Mouse (Mus musculus) intestine, postnatal 0 days (tissue): ENCODE measurements at regions not wholly inside any gene's neighbourhood (a gene's known extent, or its start where the extent isn't known, plus 50 kb on each side); places are given as distances from the start of the nearest gene placed in this dataset.

ENCODE experiments used
- ATAC-seq: fragments of 200-750 bp; cut with Nextera tagmentation; 2 replicates; pipeline ENCODE4 v1.8.0; 2017; ENCODE audit warnings: mild to moderate bottlenecking, moderate TSS enrichment, moderate library complexity
- H3K27ac ChIP-seq: fragments of 300-500 bp; sonication (generic); 2 replicates; pipeline ENCODE4 v1.5.1; 2014; ENCODE audit warnings: mild to moderate bottlenecking, low read depth, low read length, moderate library complexity
- H3K27me3 ChIP-seq: fragments of 300-500 bp; sonication (generic); replicated peaks from 2 replicates; pipeline ENCODE4 v1.6.1; 2014; ENCODE audit warnings: low read length, mixed read lengths; ENCODE audit not compliant: control insufficient read depth, insufficient read depth
- H3K36me3 ChIP-seq: fragments of 300-500 bp; sonication (generic); 2 replicates; pipeline ENCODE4 v1.6.1; 2014; ENCODE audit warnings: mild to moderate bottlenecking, moderate library complexity; ENCODE audit not compliant: control insufficient read depth, insufficient read depth
- H3K4me1 ChIP-seq: fragments of 300-500 bp; sonication (generic); replicated peaks from 2 replicates; pipeline ENCODE4 v1.6.1; 2014; ENCODE audit warnings: antibody characterized with exemption, low read length, mixed read lengths; ENCODE audit not compliant: control insufficient read depth, insufficient read depth
- H3K4me2 ChIP-seq: fragments of 300-500 bp; sonication (generic); replicated peaks from 2 replicates; pipeline ENCODE4 v1.6.1; 2014; ENCODE audit warnings: low read depth, mild to moderate bottlenecking, moderate library complexity
- H3K4me3 ChIP-seq: fragments of 300-500 bp; sonication (generic); 2 replicates; pipeline ENCODE4 v1.5.1; 2014; ENCODE audit warnings: low read depth, low read length
- H3K9ac ChIP-seq: fragments of 300-500 bp; sonication (generic); 2 replicates; pipeline ENCODE4 v1.6.1; 2014; ENCODE audit warnings: mild to moderate bottlenecking, low read depth, low read length
- H3K9me3 ChIP-seq: fragments of 300-500 bp; sonication (generic); 2 replicates; pipeline ENCODE4 v1.6.1; 2016; ENCODE audit warnings: mixed run types; ENCODE audit not compliant: control insufficient read depth
- CTCF ChIP-seq: sonication (generic); IDR thresholded peaks from 2 replicates; pipeline ENCODE4 v1.5.1; 2016; ENCODE audit warnings: low read depth, mild to moderate bottlenecking, control low read depth, antibody characterized with exemption, moderate library complexity
- WGBS: fragments of 180-500 bp; shearing (Covaris S2); extraction: QIAGEN DNeasy Blood & Tissue Kit; methylation state at CpG from one replicate; pipeline ENCODE4 v1.1.7; 2014; 5-methylcytosine and 5-hydroxymethylcytosine counted together

- ATAC-seq, result no peak
- no peaks in the 10 kb centered on the region for H3K9me3 ChIP-seq
- H3K27ac ChIP-seq, result peak overlapping the region; percentile 72; the same call in 1 of the 2 replicates
- H3K9ac ChIP-seq, result no peak overlapping the region
- no peak overlapping the region for H3K4me3 ChIP-seq
- no peaks in the 10 kb centered on the region for H3K4me1 ChIP-seq
- no peak overlapping the region for H3K4me2 ChIP-seq
- H3K36me3 ChIP-seq, result no peaks in the 10 kb centered on the region
- 72% methylated on average over 8 of the region's 8 CpGs for WGBS
- no peaks in the 10 kb centered on the region for H3K27me3 ChIP-seq
- no peak for TF ChIP-seq CTCF
Observed at GRCm38 (mm10) chr6:140279736-140280370, 144.0 kb upstream of the Plekha5 start.

GRCm38 (mm10) chr6:140278750-140279149 is 145.1 kb upstream of the Plekha5 start:
- WGBS, result 18% methylated on average over 5 of the region's 5 CpGs
- no peak overlapping the region for H3K4me2 ChIP-seq
- no peaks in the 10 kb centered on the region for H3K9me3 ChIP-seq
- H3K4me1 ChIP-seq, result no peaks in the 10 kb centered on the region
- H3K27ac ChIP-seq, result peak overlapping the region; percentile 9; the same call in 1 of the 2 replicates
- no peak for TF ChIP-seq CTCF
- H3K27me3 ChIP-seq, result no peaks in the 10 kb centered on the region
- H3K4me3 ChIP-seq, result no peak overlapping the region
- no peaks in the 10 kb centered on the region for H3K36me3 ChIP-seq
- H3K9ac ChIP-seq, result no peak overlapping the region
- no peak for ATAC-seq

- no peak for TF ChIP-seq CTCF
- no peaks in the 10 kb centered on the region for H3K9me3 ChIP-seq
- H3K9ac ChIP-seq, result no peak overlapping the region
- no peaks in the 10 kb centered on the region for H3K27me3 ChIP-seq
- no peaks in the 10 kb centered on the region for H3K4me1 ChIP-seq
- 89% methylated on average over 6 of the region's 6 CpGs for WGBS
- H3K4me3 ChIP-seq, result no peak overlapping the region
- H3K36me3 ChIP-seq, result no peaks in the 10 kb centered on the region
- no peak overlapping the region for H3K4me2 ChIP-seq
- H3K27ac ChIP-seq, result no peak overlapping the region
- no peak for ATAC-seq
Observed at GRCm38 (mm10) chr6:140270592-140270991, 153.3 kb upstream of the Plekha5 start.

GRCm38 (mm10) chr6:140268315-140269070 is 155.4 kb upstream of the Plekha5 start:
- WGBS, result 53% methylated on average over 11 of the region's 11 CpGs
- H3K4me3 ChIP-seq, result no peak overlapping the region
- no peaks in the 10 kb centered on the region for H3K36me3 ChIP-seq
- no peaks in the 10 kb centered on the region for H3K9me3 ChIP-seq
- ATAC-seq, result no peak
- H3K4me2 ChIP-seq, result no peak overlapping the region
- no peak overlapping the region for H3K9ac ChIP-seq
- no peak for TF ChIP-seq CTCF
- no peaks in the 10 kb centered on the region for H3K27me3 ChIP-seq
- H3K27ac ChIP-seq, result no peak overlapping the region
- no peaks in the 10 kb centered on the region for H3K4me1 ChIP-seq

- H3K27ac ChIP-seq, result no peak overlapping the region
- 58% methylated on average over 1 of the region's 1 CpGs for WGBS
- no peak overlapping the region for H3K4me2 ChIP-seq
- no peak for TF ChIP-seq CTCF
- H3K9me3 ChIP-seq, result no peaks in the 10 kb centered on the region
- no peak overlapping the region for H3K4me3 ChIP-seq
- no peaks in the 10 kb centered on the region for H3K27me3 ChIP-seq
- no peak overlapping the region for H3K9ac ChIP-seq
- ATAC-seq, result no peak
- H3K36me3 ChIP-seq, result no peaks in the 10 kb centered on the region
- H3K4me1 ChIP-seq, result no peaks in the 10 kb centered on the region
Observed at GRCm38 (mm10) chr6:140263920-140264319, 159.9 kb upstream of the Plekha5 start.

GRCm38 (mm10) chr6:140261813-140262212 is 162.0 kb upstream of the Plekha5 start:
- ATAC-seq, result no peak
- no peak overlapping the region for H3K4me2 ChIP-seq
- WGBS, result 85% methylated on average over 1 of the region's 1 CpGs

More at GRCm38 (mm10) chr6:140261813-140262212, 162.0 kb upstream of the Plekha5 start:
- no peak overlapping the region for H3K9ac ChIP-seq
- H3K27me3 ChIP-seq, result no peaks in the 10 kb centered on the region
- H3K27ac ChIP-seq, result no peak overlapping the region
- no peak for TF ChIP-seq CTCF
- no peaks in the 10 kb centered on the region for H3K9me3 ChIP-seq
- no peaks in the 10 kb centered on the region for H3K36me3 ChIP-seq
- H3K4me1 ChIP-seq, result no peaks in the 10 kb centered on the region
- H3K4me3 ChIP-seq, result no peak overlapping the region
